ENCODE assay signal across 7 mouse cellular contexts in genomic region chr7:43442684-43443083, GRCm38 (mm10). TPM values are rescaled to one million over a fixed set of nuclear protein-coding genes. Genes with fewer than 3 reads are reported as not detected.
DNase-seq lines count a peak whose midpoint lies in the region; ATAC-seq and TF ChIP-seq lines count a peak whose summit lies in the region.

No protein-coding gene starts in this region.

- H3K4me3 ChIP-seq in left cerebral cortex, adult 2 months: peak overlapping the region; percentile 56
- peak overlapping the region; percentile 56 for H3K4me3 ChIP-seq in embryonic facial prominence, embryonic 14.5 days (ENCODE audit: low read depth, low read length)
- peak overlapping the region; percentile 49 for H3K4me3 ChIP-seq in intestine, postnatal 0 days (ENCODE audit: low read depth, low read length)
- H3K4me3 ChIP-seq in neural tube, embryonic 13.5 days: peak overlapping the region; percentile 55

- peak overlapping the region; percentile 65 for H3K9ac ChIP-seq in embryonic facial prominence, embryonic 14.5 days (ENCODE audit: low read depth, low read length)
- peak overlapping the region; percentile 45 for H3K9ac ChIP-seq in intestine, postnatal 0 days (ENCODE audit: low read depth, low read length)
- H3K9ac ChIP-seq in neural tube, embryonic 13.5 days: peak overlapping the region; percentile 74

- no peaks in the 10 kb centered on the region for H3K9me3 ChIP-seq in embryonic facial prominence, embryonic 14.5 days (ENCODE audit: control insufficient read depth, low read length)
- no peaks in the 10 kb centered on the region for H3K9me3 ChIP-seq in intestine, postnatal 0 days (ENCODE audit: control insufficient read depth)
- no peaks in the 10 kb centered on the region for H3K9me3 ChIP-seq in neural tube, embryonic 13.5 days

- ATAC-seq in embryonic facial prominence, embryonic 14.5 days (ENCODE audit: low read depth): no peak
- no peak for ATAC-seq in intestine, postnatal 0 days
- ATAC-seq in neural tube, embryonic 13.5 days (ENCODE audit: low read depth): no peak; the same call in 1 of the 2 replicates

- peak overlapping the region; percentile 89; the same call in 1 of the 2 replicates for H3K27ac ChIP-seq in left cerebral cortex, adult 2 months
- peak overlapping the region; percentile 96 for H3K27ac ChIP-seq in embryonic facial prominence, embryonic 14.5 days (replicated peaks; ENCODE audit: low read depth, low read length)
- peak overlapping the region; percentile 98 for H3K27ac ChIP-seq in intestine, postnatal 0 days (ENCODE audit: low read depth, low read length)
- peak overlapping the region; percentile 94 for H3K27ac ChIP-seq in neural tube, embryonic 13.5 days (replicated peaks)

- no peaks in the 10 kb centered on the region for H3K36me3 ChIP-seq in embryonic facial prominence, embryonic 14.5 days (ENCODE audit: control insufficient read depth, insufficient read depth, low read length)
- no peaks in the 10 kb centered on the region for H3K36me3 ChIP-seq in intestine, postnatal 0 days (ENCODE audit: control insufficient read depth, insufficient read depth)
- H3K36me3 ChIP-seq in neural tube, embryonic 13.5 days: no peaks in the 10 kb centered on the region

- WGBS in embryonic facial prominence, embryonic 14.5 days: 16% methylated on average over 9 of the region's 9 CpGs
- WGBS in intestine, postnatal 0 days: 5% methylated on average over 9 of the region's 9 CpGs
- 16% methylated on average over 9 of the region's 9 CpGs for WGBS in neural tube, embryonic 13.5 days

- H3K4me1 ChIP-seq in embryonic facial prominence, embryonic 14.5 days (ENCODE audit: control insufficient read depth, insufficient read depth, low read length): peaks cover 12% of the 10 kb centered on the region
- H3K4me1 ChIP-seq in intestine, postnatal 0 days (replicated peaks; ENCODE audit: control insufficient read depth, insufficient read depth, low read length): peaks cover 4% of the 10 kb centered on the region
- peaks cover 22% of the 10 kb centered on the region for H3K4me1 ChIP-seq in neural tube, embryonic 13.5 days (replicated peaks)

- intact Hi-C loops in left cerebral cortex, adult 2 months (cut with DNase I): loop anchor here (5.0 to 10.0 kb wide), 3 partner anchors 50 to 232 kb away; partner anchors contain the start of genes Ctu1, Iglon5 and Zfp715
- intact Hi-C loops in left cerebral cortex, postnatal 25 days (cut with DNase I): loop anchor here (2.0 kb wide), 1 partner anchor 130 kb away; the partner anchor contains the start of gene Zfp715

- H3K27me3 ChIP-seq in embryonic facial prominence, embryonic 14.5 days (replicated peaks; ENCODE audit: control insufficient read depth, insufficient read depth, low read length): no peaks in the 10 kb centered on the region
- H3K27me3 ChIP-seq in intestine, postnatal 0 days (replicated peaks; ENCODE audit: control insufficient read depth, insufficient read depth, low read length): no peaks in the 10 kb centered on the region
- peaks cover 10% of the 10 kb centered on the region for H3K27me3 ChIP-seq in neural tube, embryonic 13.5 days

- H3K4me2 ChIP-seq in embryonic facial prominence, embryonic 14.5 days (ENCODE audit: low read depth, low read length): peak overlapping the region; percentile 76
- H3K4me2 ChIP-seq in intestine, postnatal 0 days (replicated peaks; ENCODE audit: low read depth): peak overlapping the region; percentile 82
- peak overlapping the region; percentile 70 for H3K4me2 ChIP-seq in neural tube, embryonic 13.5 days

- DNase-seq in left cerebral cortex, adult 2 months (ENCODE audit: extremely low spot score in 1 of 2, low spot score in 2 of 2): no peak
- no peak for DNase-seq in left cerebral cortex, postnatal 25 days (ENCODE audit: low spot score in 2 of 2)
- peak; percentile 13 for DNase-seq in embryonic facial prominence, embryonic 14.5 days (ENCODE audit: low spot score)
- DNase-seq in frontal cortex, postnatal 10 days (ENCODE audit: low spot score in 2 of 2): no peak
- DNase-seq in urinary bladder, postnatal 36 days (ENCODE audit: low spot score in 2 of 2): no peak

- TF ChIP-seq CTCF in left cerebral cortex, adult 2 months (IDR thresholded peaks at IDR 0.05): no peak
- TF ChIP-seq CTCF in intestine, postnatal 0 days (IDR thresholded peaks at IDR 0.05; ENCODE audit: low read depth): no peak

RNA-seq across cellular contexts. Expression of gene Etfb, which starts 1.2 kb away (rescaled TPM):
- total RNA-seq in left cerebral cortex, adult 2 months (2021): 10 to 100 TPM; 58.2 TPM
- total RNA-seq in left cerebral cortex, postnatal 25 days (2021): 10 to 100 TPM; 52.2 to 59.1 TPM
- 298 and 300 TPM in 2 replicates for polyA plus RNA-seq in embryonic facial prominence, embryonic 14.5 days (2014; fragmentation: Nextera tagmentation; extraction: Ambion mirVana)
- polyA plus RNA-seq in intestine, postnatal 0 days (2015; fragmentation: Nextera tagmentation; extraction: Ambion mirVana): 813 and 825 TPM in 2 replicates
- polyA plus RNA-seq in neural tube, embryonic 13.5 days (2015; fragmentation: Nextera tagmentation; extraction: Ambion mirVana): 148 and 170 TPM in 2 replicates

RNA-seq across cellular contexts. Expression of gene Gm45233, which starts 1.2 kb away (rescaled TPM):
- total RNA-seq in left cerebral cortex, adult 2 months (2021): under 1 TPM in 1 of 2 experiments, not detected in 1; 0.89 TPM
- total RNA-seq in left cerebral cortex, postnatal 25 days (2021): under 1 TPM in 1 of 2 experiments, not detected in 1; 0.53 TPM
- 0.25 TPM in 1 of 2 replicates, not detected in the other for polyA plus RNA-seq in embryonic facial prominence, embryonic 14.5 days (2014; fragmentation: Nextera tagmentation; extraction: Ambion mirVana)
- polyA plus RNA-seq in intestine, postnatal 0 days (2015; fragmentation: Nextera tagmentation; extraction: Ambion mirVana): 0.23 and 0.24 TPM in 2 replicates
- 0.40 TPM in 1 of 2 replicates, not detected in the other for polyA plus RNA-seq in neural tube, embryonic 13.5 days (2015; fragmentation: Nextera tagmentation; extraction: Ambion mirVana)

RNA-seq across cellular contexts. Expression of gene Cldnd2, which starts 2.1 kb away (rescaled TPM):
- total RNA-seq in left cerebral cortex, adult 2 months (2021): not detected
- total RNA-seq in left cerebral cortex, postnatal 25 days (2021): not detected
- polyA plus RNA-seq in embryonic facial prominence, embryonic 14.5 days (2014; fragmentation: Nextera tagmentation; extraction: Ambion mirVana): not detected in 2 replicates
- polyA plus RNA-seq in intestine, postnatal 0 days (2015; fragmentation: Nextera tagmentation; extraction: Ambion mirVana): not detected in 2 replicates
- polyA plus RNA-seq in neural tube, embryonic 13.5 days (2015; fragmentation: Nextera tagmentation; extraction: Ambion mirVana): not detected in 2 replicates

RNA-seq across cellular contexts. Expression of gene Nkg7, which starts 5.8 kb away (rescaled TPM):
- not detected for total RNA-seq in left cerebral cortex, adult 2 months (2021)
- not detected for total RNA-seq in left cerebral cortex, postnatal 25 days (2021)
- polyA plus RNA-seq in embryonic facial prominence, embryonic 14.5 days (2014; fragmentation: Nextera tagmentation; extraction: Ambion mirVana): 1.3 and 1.8 TPM in 2 replicates
- 1.6 and 2.7 TPM in 2 replicates for polyA plus RNA-seq in intestine, postnatal 0 days (2015; fragmentation: Nextera tagmentation; extraction: Ambion mirVana)
- polyA plus RNA-seq in neural tube, embryonic 13.5 days (2015; fragmentation: Nextera tagmentation; extraction: Ambion mirVana): not detected in 2 replicates

RNA-seq across cellular contexts. Expression of gene Lim2, which starts 15.2 kb away (rescaled TPM):
- total RNA-seq in left cerebral cortex, adult 2 months (2021): not detected
- total RNA-seq in left cerebral cortex, postnatal 25 days (2021): not detected
- not detected in 2 replicates for polyA plus RNA-seq in embryonic facial prominence, embryonic 14.5 days (2014; fragmentation: Nextera tagmentation; extraction: Ambion mirVana)
- 0.52 and 0.92 TPM in 2 replicates for polyA plus RNA-seq in intestine, postnatal 0 days (2015; fragmentation: Nextera tagmentation; extraction: Ambion mirVana)
- polyA plus RNA-seq in neural tube, embryonic 13.5 days (2015; fragmentation: Nextera tagmentation; extraction: Ambion mirVana): not detected in 2 replicates
